Mouse (Mus musculus) C2C12 (cell line): ENCODE measurements around the gene Pdpr. TPM values are rescaled to one million over a fixed set of nuclear protein-coding genes. Genes with fewer than 3 reads are reported as not detected.
A peak's percentile ranks its signal among the peaks of the same experiment; 100 is the strongest.

Experiments
- H3K27me3 ChIP-seq: one replicate; pipeline ENCODE4 v1.6.1; 2011; ENCODE audit not compliant: control insufficient read depth, insufficient read depth, insufficient read length
- H3K36me3 ChIP-seq: one replicate; pipeline ENCODE4 v1.6.1; 2011; ENCODE audit not compliant: control insufficient read depth, insufficient read depth
- H3K4me3 ChIP-seq: one replicate; pipeline ENCODE4 v1.5.1; 2011; ENCODE audit warnings: mild to moderate bottlenecking, control low read depth; ENCODE audit not compliant: poor library complexity, insufficient read depth, severe bottlenecking
- H3K79me2 ChIP-seq: one replicate; pipeline ENCODE4 v1.6.1; 2011; ENCODE audit not compliant: control insufficient read depth, insufficient read depth
- H3K79me3 ChIP-seq: one replicate; pipeline ENCODE4 v1.6.1; 2011; ENCODE audit warnings: low read depth, control low read depth
- H3ac ChIP-seq: one replicate; pipeline ENCODE3; 2011; ENCODE audit warnings: low read depth; ENCODE audit not compliant: control insufficient read depth, insufficient read length
- CEBPB ChIP-seq: IDR thresholded peaks from one replicate; pipeline ENCODE4 v1.6.1; 2011; ENCODE audit warnings: low read depth, mild to moderate bottlenecking, control low read depth, moderate library complexity
- CTCF ChIP-seq: IDR thresholded peaks from one replicate; pipeline ENCODE4 v1.5.1; 2011; ENCODE audit not compliant: control insufficient read depth, insufficient read depth, insufficient read length
- FOSL1 ChIP-seq: IDR thresholded peaks from one replicate; pipeline ENCODE4 v1.8.0; 2011; ENCODE audit warnings: mild to moderate bottlenecking, low read length; ENCODE audit not compliant: poor library complexity, insufficient read depth, severe bottlenecking
- MAX ChIP-seq: IDR thresholded peaks from one replicate; pipeline ENCODE4 v1.6.1; 2011; ENCODE audit warnings: mild to moderate bottlenecking, control low read depth
- MYOD1 ChIP-seq: IDR thresholded peaks from one replicate; pipeline ENCODE4 v1.6.1; 2011; ENCODE audit warnings: low read depth; ENCODE audit not compliant: control insufficient read depth, insufficient read length
- MYOG ChIP-seq: IDR thresholded peaks from one replicate; pipeline ENCODE4 v1.6.1; 2011; ENCODE audit not compliant: control insufficient read depth, insufficient read length; ENCODE audit errors: extremely low read depth
- USF1 ChIP-seq: IDR thresholded peaks from one replicate; pipeline ENCODE4 v1.6.1; 2011; ENCODE audit warnings: low read depth, mild to moderate bottlenecking, control low read depth, moderate library complexity
- polyA plus RNA-seq: library from polyadenylated mRNA; unstranded; fragments of >200 nt; fragmentation: generic; extraction: Trizol; gene quantifications from one replicate; pipeline ENCODE4 v1.2.1, GENCODE M21; 2012; ENCODE audit warnings: missing spikeins

Pdpr gene
- polyA plus RNA-seq, 1 experiment: 5.2 TPM

- TF ChIP-seq CEBPB: no peak
- TF ChIP-seq FOSL1: no peak
- TF ChIP-seq MYOG: no peak
- no peak for TF ChIP-seq USF1
- no peak for TF ChIP-seq CTCF
- no peak for TF ChIP-seq MYOD1
- no peak for TF ChIP-seq MAX
- Histone ChIP-seq H3ac (no peak overlapping the region), H3K79me3 (no peaks in the 10 kb centered on the region), H3K36me3 (peaks cover 35% of the 10 kb centered on the region), H3K27me3 (no peaks in the 10 kb centered on the region), H3K79me2 (no peaks in the 10 kb centered on the region), H3K4me3 (no peak overlapping the region)
These were observed 61.4 kb downstream of the Pdpr start for GRCm38 (mm10) chr8:111155721-111156436.

- H3K79me2 ChIP-seq: no peaks in the 10 kb centered on the region
- H3K79me3 ChIP-seq: no peaks in the 10 kb centered on the region
- no peak overlapping the region for H3ac ChIP-seq
- H3K27me3 ChIP-seq: no peaks in the 10 kb centered on the region
- H3K36me3 ChIP-seq: peaks cover 38% of the 10 kb centered on the region
- no peak overlapping the region for H3K4me3 ChIP-seq
- TF ChIP-seq CEBPB (no peak), CTCF (peak; percentile 93)
These were observed 63.2 kb downstream of the Pdpr start for GRCm38 (mm10) chr8:111157617-111158016.

DNA sequence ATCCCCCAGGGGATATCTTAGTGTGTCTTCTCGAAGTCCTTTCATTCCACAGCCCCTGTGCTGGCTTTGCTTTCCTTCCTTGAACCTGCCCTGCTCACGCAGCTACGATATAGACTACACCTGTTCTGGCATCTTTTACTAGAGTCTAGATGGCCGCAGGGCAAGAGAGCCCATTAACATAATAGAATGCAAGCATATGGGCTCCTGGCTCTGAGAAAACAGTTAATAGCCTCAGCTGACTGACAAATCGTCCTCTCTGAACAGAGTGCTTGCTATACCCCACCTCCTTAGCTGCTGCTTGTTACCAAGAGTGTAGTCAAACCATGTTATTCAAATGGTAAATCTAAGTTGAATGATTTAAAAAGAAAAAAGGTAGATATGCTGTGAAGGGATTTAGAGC, 77.2 kb downstream of the Pdpr start:
- TF ChIP-seq MYOD1 (no peak), CTCF (no peak), FOSL1 (no peak)
- Histone ChIP-seq H3K27me3 (no peaks in the 10 kb centered on the region), H3K79me2 (no peaks in the 10 kb centered on the region), H3K36me3 (peaks cover 55% of the 10 kb centered on the region), H3K79me3 (no peaks in the 10 kb centered on the region), H3K4me3 (no peak overlapping the region), H3ac (no peak overlapping the region)

DNA sequence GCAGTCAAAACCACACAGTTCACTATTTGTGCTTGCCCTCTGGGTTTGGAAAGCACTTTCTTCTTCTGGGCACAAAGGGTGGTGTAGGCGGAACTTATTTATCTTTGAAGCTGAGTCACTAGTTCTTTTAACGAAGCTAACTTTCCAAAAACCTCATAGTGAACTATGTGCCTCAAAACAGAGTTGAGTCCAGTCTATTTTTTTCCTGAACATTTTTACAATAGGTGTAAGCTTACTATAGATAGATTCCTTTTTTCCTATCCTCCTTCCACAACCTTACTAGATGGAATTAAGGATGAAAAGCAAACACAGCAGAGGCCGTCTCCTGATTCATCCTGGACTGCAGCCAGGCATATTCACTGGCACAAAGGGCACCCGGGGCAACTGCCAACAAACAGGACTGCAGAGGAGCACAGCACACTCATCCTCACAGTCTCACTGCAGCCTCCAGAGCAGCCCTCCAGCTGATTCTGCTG, 91.1 kb downstream of the Pdpr start:
- TF ChIP-seq MYOD1 (no peak), CTCF (no peak), FOSL1 (no peak), MAX (no peak), MYOG (no peak), CEBPB (no peak), USF1 (no peak)
- no peak overlapping the region for H3K4me3 ChIP-seq
- H3K36me3 ChIP-seq: peaks cover 46% of the 10 kb centered on the region
- no peaks in the 10 kb centered on the region for H3K79me2 ChIP-seq
- H3K79me3 ChIP-seq: no peaks in the 10 kb centered on the region
- no peak overlapping the region for H3ac ChIP-seq
- no peaks in the 10 kb centered on the region for H3K27me3 ChIP-seq

Other genes starting within 250 kb of the Pdpr start
- gene Cog4, start 248.0 kb upstream of the Pdpr start, polyA plus RNA-seq: 36.9 TPM
- gene Sf3b3, start 247.8 kb upstream of the Pdpr start, polyA plus RNA-seq: 91.8 TPM
- gene Fuk, start 192.1 kb upstream of the Pdpr start, polyA plus RNA-seq: 6.4 TPM
- gene St3gal2, start 174.7 kb upstream of the Pdpr start, polyA plus RNA-seq: 23.3 TPM
- 44.0 TPM for gene Ddx19a, start 96.8 kb upstream of the Pdpr start, polyA plus RNA-seq
- gene Ddx19b, start 62.9 kb upstream of the Pdpr start, polyA plus RNA-seq: 5.6 TPM
- 152 TPM for gene Aars, start 61.5 kb upstream of the Pdpr start, polyA plus RNA-seq
- 11.4 TPM for gene Exosc6, start 38.3 kb upstream of the Pdpr start, polyA plus RNA-seq
- not detected for gene Clec18a, start 2.2 kb upstream of the Pdpr start, polyA plus RNA-seq
- 30.0 TPM for gene Glg1, start 164.6 kb downstream of the Pdpr start, polyA plus RNA-seq
- gene Rfwd3, start 205.6 kb downstream of the Pdpr start, polyA plus RNA-seq: 28.8 TPM
- 20.1 TPM for gene Mlkl, start 243.5 kb downstream of the Pdpr start, polyA plus RNA-seq